Mouse (Mus musculus) right cerebral cortex, postnatal 36 days (tissue): ENCODE results near the gene Ifrd2.
A peak's percentile ranks its signal among the peaks of the same experiment; 100 is the strongest.

Source experiments
- DNase-seq, 2 experiments: peaks; one replicate each; pipeline ENCODE4 v3.0.0; 2022; ENCODE audit warnings: low spot score in 2 of 2, mixed read lengths in 1 of 2

Gene Ifrd2

DNA sequence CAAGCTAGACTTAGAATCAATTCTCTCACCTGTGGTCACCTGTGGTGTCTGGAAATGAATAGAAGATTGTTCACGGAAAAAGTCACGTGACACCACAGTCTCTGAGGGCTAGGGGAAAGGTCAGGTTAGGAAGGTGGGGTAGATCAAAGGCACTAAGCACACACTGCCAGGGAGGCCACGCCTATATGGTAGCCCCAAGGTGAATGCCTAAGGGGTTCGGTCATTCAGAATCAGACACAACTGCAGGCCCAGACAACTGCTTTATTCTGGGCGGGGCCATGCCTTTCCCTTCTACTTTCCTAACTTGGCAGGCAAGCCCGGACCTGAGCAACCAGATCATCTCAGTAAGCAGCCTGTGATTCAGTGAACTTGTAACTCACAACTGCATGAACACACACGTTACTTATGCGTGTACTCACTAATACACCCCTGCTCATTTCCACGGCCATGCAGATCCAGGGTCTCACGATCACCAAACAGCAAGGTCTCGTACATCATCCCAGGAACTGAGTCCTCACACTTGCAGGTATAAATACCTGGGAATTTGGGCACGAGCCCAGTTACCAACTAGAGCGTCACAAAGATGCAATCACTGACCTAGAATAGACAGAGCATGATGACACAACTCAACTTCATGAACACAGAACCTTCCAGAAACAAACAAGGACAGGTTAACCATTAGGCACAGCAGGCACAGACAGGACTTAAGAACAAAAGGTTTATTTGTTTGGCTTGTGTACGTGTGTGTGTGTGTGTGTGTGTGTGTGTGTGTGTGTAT lies 11.7 kb upstream of the Ifrd2 start:
- no peak for DNase-seq

DNA sequence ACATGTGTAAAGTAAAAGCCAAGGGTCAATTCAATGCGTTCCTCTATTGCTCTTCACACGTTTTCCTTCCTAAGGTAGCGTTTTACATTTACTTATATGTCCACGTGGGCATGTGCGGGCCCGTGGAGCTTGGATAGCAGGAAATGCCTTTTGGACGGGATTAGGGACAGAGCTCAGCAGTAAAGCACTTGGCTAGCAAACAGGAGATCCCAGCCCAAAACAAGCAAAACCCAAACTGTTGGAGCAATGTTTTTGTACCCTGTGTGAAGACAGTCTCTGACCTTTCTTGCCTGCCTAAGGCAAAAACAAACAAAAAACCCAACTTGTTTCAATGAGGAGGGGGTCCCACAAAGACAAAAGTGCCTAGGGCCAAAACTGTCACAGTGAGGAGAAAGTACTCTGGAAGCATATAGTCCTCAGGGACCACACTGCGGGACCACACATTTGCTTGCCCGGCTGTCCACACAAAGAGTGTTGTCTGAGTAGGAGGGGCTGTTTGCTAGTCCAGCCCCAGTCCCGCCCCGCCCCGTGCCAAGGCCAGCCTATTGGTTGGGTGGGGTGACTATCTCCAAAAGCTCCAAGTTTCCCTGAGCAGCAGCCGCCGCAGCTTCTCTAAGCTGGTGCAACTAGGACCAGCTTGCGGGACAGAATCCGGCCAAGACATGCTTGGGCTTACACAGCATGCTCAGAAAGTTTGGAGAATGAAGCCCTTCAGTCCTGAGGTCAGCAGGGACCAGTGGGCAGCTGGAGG lies 10.9 kb upstream of the Ifrd2 start, which contains the start of gene Hyal1:
Gene Hyal1, plus strand, starts transcription at position 571 of the 751 bp plus-strand sequence.
- DNase-seq: no peak

DNA sequence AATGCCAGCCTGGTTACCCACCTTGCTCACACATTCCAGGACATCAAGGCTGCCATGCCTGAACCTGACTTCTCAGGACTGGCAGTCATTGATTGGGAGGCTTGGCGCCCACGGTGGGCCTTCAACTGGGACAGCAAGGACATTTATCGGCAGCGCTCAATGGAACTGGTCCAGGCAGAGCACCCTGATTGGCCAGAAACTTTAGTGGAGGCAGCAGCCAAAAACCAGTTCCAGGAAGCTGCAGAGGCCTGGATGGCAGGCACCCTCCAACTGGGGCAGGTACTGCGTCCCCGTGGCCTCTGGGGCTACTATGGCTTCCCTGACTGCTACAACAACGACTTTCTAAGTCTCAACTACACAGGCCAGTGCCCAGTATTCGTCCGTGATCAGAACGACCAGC lies 9.6 kb upstream of the Ifrd2 start:
- DNase-seq: no peak

DNA sequence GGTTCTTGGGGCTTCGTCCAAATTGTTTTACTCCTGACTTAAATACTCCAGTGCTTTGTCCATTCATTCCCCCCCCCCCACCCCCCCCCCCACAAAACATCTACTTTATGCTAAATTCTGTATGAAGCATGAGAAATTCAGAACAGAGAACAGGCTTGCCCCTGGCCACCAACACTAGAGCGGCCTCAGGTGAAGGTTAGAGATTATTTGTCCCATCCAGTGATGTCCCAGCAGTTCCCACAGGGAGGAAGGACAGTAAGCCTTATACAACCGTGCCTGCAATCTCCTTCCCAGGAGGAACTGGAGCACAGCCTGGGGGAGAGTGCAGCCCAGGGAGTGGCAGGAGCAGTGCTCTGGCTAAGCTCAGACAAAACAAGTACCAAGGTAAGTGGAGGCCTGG lies 8.9 kb upstream of the Ifrd2 start, which contains the start of gene Naa80:
Gene Naa80, plus strand, starts transcription at position 301 of the 400 bp plus-strand sequence.
- DNase-seq: no peak

DNA sequence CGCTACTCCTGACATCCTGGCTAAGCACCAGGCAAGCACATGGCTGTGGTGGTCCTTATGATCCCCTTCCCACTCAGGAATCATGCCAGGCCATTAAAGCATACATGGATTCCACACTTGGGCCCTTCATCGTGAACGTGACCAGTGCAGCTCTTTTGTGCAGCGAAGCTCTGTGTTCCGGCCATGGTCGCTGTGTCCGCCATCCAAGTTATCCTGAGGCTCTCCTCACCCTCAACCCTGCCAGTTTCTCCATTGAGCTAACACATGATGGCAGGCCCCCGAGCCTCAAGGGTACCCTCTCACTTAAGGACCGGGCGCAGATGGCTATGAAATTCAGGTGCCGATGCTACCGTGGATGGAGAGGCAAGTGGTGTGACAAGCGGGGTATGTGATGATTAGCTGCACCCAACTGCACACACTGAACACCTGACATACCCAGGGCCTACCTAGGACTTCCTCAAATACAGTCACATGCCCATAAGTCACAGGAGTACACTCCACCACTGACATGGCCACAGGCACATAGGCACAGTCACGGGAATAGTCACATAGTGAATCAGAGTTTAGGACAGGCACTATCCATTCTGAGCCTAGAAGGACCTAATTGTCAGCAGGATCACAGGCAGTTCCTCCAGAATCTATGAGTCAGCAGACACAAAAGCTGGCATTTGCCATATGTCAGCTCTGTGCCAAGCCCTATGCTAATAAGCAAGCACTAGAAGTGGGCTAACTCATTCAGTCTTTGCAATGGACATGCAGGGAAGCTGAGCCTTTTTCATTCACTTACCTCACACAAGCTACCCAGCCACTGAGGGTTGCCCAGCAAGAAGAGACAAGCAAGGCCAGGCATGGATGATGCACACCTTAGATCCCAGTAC lies 8.2 kb upstream of the Ifrd2 start:
- DNase-seq: no peak

DNA sequence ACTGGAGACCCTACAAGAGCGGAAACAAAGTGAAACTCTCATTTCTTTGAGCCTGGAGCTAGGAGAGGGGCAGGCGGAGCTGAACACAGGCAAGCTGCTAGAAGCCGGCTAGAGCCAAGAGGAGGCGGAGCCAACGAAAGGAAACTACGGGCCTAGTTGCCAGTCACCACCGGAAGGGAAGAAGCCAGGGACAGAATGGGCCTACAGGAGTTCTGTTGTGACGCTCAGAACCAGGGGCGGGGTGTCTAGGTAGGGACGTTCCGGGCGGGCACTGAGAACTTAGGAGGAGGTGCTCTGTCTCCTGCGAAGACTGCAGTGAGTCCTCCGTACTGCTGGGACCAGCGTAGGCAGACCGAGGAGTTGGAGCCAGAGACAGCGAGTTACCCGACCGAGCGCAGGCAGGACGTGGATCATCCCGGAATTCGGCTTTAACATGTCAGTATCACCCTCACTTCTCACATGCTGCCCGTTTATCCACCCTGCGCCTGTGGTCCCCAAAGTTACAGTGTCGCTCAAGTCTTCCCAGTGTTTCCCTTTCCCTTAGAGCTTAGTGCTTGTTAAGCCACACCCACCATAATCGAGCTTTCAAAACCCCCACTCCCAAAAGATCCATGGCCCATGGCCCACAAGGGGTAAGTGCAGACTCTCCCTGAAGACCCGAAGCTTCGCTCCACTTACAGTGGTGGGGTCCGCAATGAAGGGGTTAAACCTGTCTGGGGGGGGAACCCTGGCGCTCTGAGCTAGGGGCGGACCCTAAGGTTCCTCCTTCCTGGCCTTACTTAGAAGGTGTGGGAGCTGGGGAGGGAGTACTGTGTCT lies 6.7 kb upstream of the Ifrd2 start, which contains the start of gene Hyal3:
Gene Hyal3, plus strand, starts transcription at position 318 of the 817 bp plus-strand sequence.
- peak; percentile 86 to 91 for DNase-seq

DNA sequence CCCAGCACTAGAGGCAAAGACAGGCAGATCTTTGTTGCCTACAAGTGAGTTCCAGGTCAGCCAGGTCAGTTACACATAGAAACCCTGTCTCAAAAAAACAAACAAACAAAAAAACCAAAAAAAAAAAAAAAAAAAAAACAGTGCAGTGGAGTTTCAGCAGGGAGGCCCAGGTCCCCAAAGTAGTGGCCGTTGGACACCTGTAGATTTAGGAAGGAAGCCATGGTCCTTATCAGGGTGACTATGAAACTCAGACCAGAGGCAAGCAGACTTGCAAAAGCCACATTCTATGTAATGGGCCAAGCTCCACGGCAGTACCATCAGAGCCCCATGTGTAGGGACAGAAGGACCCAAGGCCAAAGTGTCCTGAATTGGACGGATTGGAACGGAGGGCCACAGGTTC lies 5.9 kb upstream of the Ifrd2 start:
- no peak for DNase-seq

DNA sequence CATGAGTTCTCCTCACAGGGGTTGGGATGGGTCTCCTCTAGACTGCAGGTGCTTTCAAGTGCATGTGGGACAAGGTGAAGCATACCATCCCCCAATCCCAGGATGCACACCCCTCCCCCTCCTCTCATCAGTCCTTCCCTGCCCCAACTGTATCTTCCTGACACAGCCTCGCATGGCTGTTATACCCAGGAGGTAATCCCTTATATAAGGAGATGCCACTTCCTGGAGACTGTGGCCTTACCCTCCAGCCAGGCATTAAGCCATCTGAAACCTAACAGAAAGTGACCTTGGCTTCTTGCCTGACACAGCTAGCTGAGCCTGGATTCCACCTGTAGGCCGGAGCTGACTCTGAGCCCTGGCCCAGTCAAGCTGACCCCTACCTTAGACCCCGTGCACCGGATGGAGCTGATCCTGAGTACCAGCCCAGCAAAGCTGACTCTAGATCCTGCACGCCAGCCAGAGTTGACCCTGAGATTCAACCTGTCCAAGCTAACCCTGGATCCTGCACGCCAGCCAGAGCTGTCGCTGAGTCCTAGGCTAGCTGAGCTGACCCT lies 4.9 kb upstream of the Ifrd2 start:
- DNase-seq: no peak

DNA sequence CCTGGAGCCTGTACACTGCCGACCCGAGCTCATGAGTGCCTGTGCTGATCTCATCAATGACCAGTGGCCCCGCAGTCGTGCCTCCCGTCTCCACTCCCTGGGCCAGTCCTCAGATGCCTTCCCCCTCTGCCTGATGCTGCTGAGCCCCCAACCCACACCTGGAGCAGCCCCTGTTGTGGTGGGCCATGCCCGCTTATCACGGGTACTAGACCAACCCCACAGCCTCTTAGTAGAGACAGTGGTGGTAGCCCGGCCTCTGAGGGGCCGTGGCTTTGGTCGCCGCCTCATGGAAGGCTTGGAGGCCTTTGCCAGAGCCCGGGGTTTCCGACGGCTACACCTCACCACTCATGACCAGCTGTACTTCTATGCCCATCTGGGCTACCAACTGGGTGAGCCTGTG lies 4.3 kb upstream of the Ifrd2 start:
- no peak for DNase-seq

DNA sequence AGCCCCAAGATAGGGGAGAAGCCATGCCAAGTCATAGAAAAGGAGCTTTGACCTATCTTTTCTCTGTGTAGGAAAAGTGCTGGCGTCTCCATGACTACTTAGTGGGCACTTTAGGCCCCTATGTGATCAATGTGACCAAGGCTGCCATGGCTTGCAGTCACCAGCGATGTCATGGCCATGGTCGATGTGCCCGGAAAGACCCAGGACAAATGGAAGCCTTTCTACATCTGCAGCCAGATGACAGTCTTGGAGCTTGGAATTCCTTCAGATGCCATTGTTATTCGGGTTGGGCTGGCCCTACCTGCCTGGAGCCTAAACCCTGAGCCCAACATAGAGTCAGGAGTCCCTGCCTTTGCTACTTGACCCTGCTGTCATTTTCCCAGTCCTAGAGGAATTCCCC lies 938 bp upstream of the Ifrd2 start:
- DNase-seq: no peak

DNA sequence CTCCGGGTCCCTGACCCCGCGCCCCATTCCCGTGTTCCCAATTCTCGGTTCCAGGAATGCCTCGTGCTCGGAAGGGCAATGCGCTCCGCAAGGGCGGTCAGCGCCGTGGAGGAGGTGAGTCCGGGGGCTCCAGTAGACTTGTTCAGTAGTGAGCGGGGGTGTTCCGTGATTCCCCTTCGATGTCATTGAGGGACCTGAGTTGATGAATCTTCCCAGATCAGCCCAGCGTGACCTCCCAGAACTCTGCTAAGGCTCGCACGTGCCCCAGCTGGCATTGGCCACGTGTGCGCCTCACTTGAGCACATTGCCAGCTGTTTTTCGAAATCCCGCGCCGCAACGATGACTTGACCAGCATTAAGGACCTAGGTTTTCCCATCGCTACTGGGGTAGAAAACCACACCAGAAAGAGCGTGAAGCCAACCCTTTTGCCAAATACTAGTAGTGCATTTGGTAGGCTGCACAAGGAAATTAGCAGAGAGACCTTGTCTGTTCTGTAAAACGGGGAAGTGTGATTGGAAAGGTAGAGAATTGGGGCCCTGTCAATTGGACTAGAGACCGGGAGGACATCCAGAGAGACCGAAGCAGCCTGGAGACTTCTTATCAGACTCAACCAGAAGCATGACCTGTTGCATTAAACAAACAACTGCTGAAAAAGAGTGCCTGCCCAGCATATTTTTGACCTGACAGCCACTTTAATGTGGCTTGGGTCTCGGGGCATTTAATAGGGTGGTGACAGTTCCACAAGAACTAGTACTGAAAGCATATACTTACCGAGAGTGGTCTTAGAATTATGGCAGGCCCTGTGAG lies 594 bp downstream of the Ifrd2 start:
- DNase-seq: no peak

DNA sequence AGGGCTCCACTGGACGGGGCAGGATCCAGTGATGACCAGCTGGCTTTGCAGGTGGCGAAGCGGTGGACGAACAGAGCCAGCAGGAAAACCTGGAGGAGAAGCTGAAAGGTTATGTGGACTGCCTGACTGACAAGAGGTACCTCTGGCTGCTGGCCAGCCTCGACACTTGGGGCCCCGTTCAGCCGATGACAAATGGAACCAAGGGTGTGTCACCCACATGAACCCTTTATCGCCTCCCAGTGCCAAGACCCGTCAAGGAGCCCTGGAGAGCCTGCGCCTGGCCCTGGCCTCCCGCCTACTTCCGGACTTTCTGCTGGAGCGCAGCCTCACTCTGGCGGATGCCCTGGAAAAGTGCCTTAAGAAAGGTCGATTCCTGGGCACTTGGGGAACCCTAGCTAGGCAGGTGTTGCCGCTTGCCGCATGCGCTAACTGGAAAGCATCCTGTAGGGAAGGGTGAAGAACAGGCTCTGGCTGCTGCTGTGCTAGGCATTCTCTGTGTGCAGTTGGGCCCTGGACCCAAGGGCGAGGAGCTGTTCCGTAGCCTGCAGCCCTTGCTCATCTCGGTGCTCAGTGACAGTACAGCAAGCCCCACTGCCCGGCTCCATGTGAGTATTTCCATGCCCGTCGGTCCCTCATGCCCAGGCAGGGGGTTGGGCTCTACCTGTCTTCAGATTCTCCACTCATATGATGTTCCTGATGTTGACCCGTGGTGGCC lies 2.8 kb downstream of the Ifrd2 start:
- no peak for DNase-seq

DNA sequence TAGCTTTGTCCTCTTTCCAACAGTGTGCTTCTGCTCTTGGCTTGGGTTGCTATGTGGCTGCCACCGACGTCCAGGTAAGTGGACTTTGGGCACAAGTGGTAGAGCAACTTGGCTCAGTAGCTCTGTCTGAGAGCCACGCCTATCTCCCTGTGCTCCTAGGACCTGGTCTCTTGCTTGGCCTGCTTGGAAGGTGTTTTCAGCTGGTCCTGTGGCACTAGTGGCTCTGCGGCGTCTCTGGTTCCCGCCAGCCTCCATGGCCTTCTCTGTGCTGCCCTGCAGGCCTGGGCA lies 3.3 kb downstream of the Ifrd2 start:
- no peak for DNase-seq

DNA sequence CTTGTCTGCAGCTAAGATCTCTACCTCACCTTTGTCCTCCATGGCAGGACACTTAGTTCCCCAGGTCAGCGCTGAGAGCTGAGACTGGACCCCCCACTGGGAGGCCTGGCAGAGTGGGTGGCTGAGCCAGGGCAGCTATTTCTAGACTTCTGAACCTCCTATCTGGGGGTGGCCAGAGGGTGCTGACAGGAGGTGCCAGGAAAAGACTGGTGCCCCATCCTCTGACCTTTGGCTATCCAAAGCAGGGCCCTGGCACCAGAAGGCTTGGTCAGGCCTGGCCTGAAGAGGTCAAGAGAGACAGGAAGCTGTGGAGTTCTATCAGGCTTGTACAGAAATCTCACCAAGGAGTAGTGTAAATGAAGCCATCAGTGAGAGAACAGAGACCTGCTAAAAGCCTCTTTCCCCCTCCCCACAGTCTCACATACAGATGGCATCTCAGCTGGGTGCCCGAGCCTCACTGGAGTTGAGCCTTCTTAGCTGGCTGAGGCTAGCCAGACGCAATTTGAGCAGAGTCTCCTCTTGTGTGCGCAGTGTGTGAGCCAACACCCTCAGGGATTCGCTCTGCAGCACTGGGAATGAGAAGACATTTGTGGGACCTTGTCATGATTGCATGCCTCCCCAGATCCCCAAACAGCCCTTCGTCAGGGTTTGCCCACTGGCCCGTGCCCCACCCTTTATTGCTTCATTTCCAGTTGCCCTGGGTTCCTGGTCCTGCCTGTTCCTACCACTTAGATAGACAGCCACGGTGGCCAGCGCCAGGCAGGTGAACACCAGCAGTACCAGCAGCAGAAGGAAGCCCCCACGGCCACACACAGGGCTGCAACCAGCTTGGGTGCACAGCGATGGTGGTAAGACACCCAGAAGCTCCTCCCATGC lies 5.9 kb downstream of the Ifrd2 start:
- no peak for DNase-seq

DNA sequence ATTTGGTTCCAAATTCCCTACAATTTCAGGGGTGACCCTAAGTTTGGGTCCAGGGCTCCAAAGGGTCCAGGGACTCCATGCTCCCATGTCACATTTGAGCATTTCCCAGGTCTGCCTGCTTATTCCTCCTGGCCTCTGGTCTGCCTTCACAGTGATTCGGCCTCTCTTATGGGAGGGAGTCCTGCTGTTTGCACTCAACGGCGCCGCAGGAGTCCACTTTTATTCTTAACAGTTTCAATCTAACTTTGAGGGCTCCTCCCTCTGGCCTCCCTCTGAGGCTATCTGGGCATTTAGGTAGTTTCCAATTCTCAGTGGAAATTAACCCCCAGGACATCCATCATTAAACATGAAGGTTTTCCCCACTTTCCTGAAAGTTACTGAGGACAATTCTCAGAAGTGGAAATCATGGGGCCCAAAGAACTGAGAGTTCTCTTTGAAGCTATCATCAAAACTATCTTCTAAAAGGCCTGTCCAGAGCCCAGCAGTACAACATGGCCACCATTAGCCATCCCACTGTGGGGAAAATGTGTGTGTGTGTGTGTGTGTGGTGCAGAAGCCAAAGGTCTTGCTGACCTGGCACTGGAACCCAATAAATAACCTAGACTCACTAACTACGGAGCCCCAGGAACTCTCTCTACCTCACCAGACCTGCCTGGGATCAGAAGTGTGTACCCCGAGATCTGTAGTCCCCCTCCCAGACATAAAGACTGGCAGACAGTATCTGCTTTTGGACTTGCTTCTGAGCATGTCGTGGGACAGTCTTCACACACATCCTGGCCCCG lies 7.0 kb downstream of the Ifrd2 start:
- DNase-seq: no peak

DNA sequence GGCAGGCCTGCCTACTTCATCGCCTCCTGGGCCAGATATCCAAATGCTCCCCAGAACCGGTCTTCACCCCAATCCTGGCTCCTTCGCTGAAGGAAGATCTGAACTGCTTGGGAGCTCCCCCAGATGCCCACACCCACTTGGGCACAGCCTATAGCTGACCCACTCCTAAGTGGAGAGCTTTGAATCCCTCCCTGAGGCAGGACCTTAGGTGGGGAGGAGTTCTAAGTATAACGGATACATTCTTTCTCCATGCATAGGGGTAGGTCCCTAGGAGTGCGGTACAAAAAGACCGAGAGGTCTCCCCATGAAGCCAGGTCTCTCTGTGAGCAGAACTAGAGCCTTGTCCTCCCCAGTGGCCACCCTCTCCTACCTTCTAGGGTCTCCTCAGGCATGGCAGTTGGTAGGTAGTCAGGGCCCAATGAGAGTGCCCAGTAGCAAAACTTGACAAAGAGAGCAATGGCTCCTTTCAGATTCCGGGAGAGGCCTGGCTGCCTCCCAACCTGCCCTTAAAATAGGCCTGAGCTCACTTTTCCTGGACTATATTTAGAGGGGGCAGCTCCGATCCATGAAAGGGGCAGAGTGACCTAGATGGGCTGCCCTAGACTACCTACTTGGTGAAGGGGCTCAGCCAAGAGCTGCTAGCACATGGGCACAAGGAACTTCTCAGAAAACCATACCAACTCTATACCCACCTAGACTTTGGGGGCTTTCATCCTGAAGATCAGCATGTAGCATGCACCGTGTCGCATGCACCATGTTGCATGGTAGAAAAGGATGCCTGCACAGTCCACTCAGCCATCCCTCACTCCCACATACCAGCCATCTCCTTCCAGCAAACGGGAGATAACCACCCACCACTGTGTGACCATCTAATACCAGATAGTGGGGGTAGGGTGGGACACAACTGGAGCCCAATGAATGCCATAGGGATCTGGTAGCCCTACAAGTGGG lies 9.5 kb downstream of the Ifrd2 start:
- no peak for DNase-seq

DNA sequence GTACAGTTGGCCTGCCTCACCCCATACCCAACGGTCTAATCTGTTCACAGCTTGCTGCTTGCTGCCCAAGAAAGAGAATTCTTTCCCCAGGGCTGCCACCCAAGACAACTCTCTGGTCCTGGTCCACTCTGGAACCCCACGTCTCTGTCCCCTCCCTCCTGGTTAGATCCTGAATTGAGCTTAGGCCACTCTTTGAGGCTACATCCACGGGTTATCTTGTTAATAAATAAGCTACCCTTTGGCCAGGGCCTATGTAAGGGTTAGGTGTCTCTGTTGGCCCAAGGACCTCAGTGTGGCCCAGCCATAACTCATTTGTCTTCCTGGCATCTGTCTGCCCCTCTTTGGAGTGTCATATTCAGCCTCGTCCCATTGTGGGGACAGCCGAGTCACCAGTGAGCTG lies 10.9 kb downstream of the Ifrd2 start:
- no peak for DNase-seq
